Mouse (Mus musculus): ENCODE results near the gene Ifi27. TPM values are rescaled to one million over a fixed set of nuclear protein-coding genes. Genes with fewer than 3 reads are reported as not detected.
A peak's percentile ranks its signal among the peaks of the same experiment; 100 is the strongest.
"Not testable (repeated sequence)": the region's sequence is repeated elsewhere in the genome, so short reads cannot be mapped to it uniquely, and the experiment has no call there.

Ifi27 gene
- total RNA-seq, 2 experiments from 2014 or later: 53.9 to 125 TPM

- no peak for DNase-seq
Observed at GRCm38 (mm10) chr12:103453361-103453760, 19.4 kb downstream of the Ifi27 start.

- DNase-seq: not testable (repeated sequence)
Observed at GRCm38 (mm10) chr12:103456727-103457126, 22.7 kb downstream of the Ifi27 start.

DNA sequence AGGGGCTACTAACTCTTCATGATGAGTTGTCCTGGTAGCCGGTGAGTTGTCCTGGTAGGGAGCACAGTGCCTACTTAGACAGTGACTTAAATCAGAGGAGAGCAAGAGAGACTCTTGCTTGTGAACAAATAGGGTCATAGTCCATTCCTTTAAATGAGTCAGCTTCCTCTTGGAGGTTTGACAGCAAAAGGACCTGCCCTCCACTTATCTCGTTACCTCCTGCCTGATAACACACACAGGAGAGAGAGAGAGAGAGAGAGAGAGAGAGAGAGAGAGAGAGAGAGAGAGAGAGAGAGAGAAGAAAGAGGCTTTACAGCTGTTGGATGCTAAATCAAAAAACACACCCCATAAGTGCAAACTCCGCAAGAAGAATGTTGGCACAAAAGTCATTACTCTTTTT is 23.1 kb downstream of the Ifi27 start, which contains the start of gene Ifi27l2b:
TSS of gene Ifi27l2b (minus strand) at position 84 of the 400 bp plus-strand sequence.
- DNase-seq: no peak

- no peak for DNase-seq
Observed at GRCm38 (mm10) chr12:103474481-103474880, 40.5 kb downstream of the Ifi27 start.

DNA sequence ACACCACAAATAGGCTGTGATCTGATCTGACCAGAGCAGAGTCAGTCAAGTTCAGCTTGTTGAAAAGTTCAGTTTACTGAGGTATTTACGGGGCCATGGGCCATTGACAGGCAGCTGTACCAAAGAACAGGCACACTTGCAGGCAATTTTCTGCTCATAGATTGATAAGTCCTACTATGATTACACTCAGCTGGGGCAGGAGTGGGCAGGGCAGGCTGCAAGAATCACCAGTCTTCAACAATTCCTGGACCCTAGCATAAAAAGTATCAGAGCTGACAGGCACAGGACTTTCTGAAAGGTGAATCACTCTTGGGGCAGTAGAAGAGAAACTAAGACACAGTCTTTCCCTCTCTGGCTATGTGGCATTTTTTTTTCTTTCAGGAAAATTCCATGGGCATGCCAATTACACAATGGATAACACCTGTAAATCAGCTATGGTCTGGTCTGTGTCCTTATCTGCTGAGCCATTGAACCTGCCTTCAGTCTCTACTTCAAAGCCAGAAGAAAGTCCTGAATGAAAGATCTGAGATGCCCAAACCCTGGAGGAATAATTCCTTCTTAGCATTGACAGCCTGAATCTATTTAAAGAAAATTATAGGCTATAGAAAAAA is 42.9 kb downstream of the Ifi27 start:
- no peak for DNase-seq

- no peak for DNase-seq
Observed at GRCm38 (mm10) chr12:103477461-103478015, 43.5 kb downstream of the Ifi27 start.

GRCm38 (mm10) chr12:103481671-103482070 is 47.7 kb downstream of the Ifi27 start:
- DNase-seq: no peak

DNA sequence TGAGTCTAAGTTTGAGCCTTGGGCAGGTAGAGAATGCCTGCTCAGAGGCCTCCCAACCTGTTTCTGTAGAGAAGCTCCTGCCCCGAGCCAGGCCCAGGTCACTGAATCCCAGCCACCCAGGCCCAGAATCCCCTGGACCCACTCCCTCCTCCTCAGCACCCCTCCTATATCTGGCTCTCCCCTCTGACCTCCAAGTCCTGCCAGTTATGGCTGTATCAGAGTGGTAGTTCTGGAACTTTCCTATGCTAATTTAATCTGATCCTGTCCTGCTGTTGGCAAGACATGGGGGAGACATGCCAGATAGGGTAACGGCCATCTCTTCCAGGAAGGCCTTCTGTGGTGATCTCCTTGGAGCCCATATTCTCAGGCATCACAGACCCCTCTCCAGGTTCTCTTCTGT is 48.8 kb downstream of the Ifi27 start:
- no peak for DNase-seq

DNA sequence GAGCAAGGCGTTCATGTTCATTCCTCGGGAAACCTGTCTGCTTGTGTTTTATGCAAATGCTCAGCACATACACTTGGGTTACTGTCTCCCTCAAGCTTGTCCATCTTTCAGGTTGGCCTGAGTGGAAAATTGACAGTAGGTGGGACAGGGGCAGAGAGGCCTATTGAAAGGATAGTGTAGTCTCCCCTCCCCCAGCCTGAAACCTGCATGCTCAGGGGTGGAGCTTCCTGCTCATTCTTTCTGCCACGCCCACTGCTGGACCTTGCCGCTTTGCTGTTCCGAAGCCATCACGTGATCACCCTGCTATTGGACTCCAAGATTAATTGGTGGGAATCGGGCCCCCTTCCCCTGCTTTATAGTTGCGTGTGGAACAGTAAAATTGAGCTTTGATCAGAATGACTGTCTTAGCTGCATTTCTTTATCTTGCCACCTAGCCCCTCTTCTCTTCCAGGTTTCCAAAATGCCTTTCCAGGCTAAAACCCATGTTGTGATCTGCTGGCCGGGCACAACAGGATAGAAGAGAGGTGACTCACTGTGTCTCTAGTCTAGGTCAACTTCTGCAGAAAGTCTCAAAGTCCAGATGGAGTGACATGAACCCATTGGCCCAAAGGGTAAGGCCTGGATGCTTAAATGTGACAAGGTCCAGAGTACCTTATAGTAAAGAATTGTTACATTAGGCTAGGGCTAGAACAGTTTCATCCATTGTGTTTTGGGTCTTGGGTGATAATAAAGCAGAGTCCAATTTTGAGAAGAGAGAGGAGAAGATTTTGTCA is 50.4 kb downstream of the Ifi27 start:
- DNase-seq: not testable (repeated sequence)

DNA sequence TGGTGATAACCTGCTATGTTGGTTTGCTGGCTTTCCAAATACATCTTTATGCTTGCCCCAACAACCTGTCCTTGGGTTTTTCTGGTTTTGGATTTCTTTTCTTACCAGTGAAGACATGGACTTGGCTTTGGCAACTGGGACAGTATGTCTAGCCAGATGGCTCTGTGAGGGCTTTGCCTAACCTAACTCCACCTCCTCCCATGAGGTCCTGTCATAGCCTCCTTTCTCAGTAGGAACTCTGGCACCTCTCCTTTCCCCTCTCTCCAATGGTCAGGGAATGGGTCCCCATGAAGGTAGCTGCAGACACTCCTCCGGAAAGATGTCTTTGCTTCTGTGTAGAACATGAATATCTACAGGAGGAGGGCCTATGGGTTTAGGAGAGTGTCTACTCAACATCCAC is 52.7 kb downstream of the Ifi27 start:
- DNase-seq: peak; percentile 61 to 75

GRCm38 (mm10) chr12:103487276-103487675 is 53.3 kb downstream of the Ifi27 start:
- DNase-seq: peak; percentile 75 to 84

GRCm38 (mm10) chr12:103487750-103488149 is 53.7 kb downstream of the Ifi27 start:
- DNase-seq: no peak

Other genes with a start within 250 kb of the Ifi27 start
- under 1 TPM in 1 of 2 experiments, not detected in 1; 0.40 TPM for gene Prima1, start 192.1 kb upstream of the Ifi27 start, total RNA-seq (2021)
- gene Fam181a, start 123.2 kb upstream of the Ifi27 start, total RNA-seq (2021): not detected
- 100 to 1,000 TPM; 561 to 602 TPM for gene Asb2, start 78.2 kb upstream of the Ifi27 start, total RNA-seq (2021)
- 1 to 10 TPM; 3.4 to 3.9 TPM for gene Otub2, start 45.5 kb upstream of the Ifi27 start, total RNA-seq (2021)
- gene 9330161L09Rik, start 26.4 kb upstream of the Ifi27 start, total RNA-seq (2021): 1 to 10 TPM; 1.2 to 1.6 TPM
- 10 to 100 TPM; 88.3 to 91.5 TPM for gene Ddx24, start 8.4 kb upstream of the Ifi27 start, total RNA-seq (2021)
- gene Ifi27l2a, start 9.5 kb downstream of the Ifi27 start, total RNA-seq (2021): 10 to 100 TPM; 48.4 to 73.7 TPM
- gene Ifi27l2b, start 23.0 kb downstream of the Ifi27 start, total RNA-seq (2021): not detected
- under 1 TPM; 0.31 to 0.32 TPM for gene Ppp4r4, start 98.1 kb downstream of the Ifi27 start, total RNA-seq (2021)
- gene Serpina10, start 197.2 kb downstream of the Ifi27 start, total RNA-seq (2021): under 1 TPM in 1 of 2 experiments, not detected in 1; 0.26 TPM
- not detected for gene Serpina6, start 223.0 kb downstream of the Ifi27 start, total RNA-seq (2021)
- not detected for gene Serpina16, start 241.9 kb downstream of the Ifi27 start, total RNA-seq (2021)